ENCODE assay signal across 9 mouse cellular contexts in the genomic region with DNA sequence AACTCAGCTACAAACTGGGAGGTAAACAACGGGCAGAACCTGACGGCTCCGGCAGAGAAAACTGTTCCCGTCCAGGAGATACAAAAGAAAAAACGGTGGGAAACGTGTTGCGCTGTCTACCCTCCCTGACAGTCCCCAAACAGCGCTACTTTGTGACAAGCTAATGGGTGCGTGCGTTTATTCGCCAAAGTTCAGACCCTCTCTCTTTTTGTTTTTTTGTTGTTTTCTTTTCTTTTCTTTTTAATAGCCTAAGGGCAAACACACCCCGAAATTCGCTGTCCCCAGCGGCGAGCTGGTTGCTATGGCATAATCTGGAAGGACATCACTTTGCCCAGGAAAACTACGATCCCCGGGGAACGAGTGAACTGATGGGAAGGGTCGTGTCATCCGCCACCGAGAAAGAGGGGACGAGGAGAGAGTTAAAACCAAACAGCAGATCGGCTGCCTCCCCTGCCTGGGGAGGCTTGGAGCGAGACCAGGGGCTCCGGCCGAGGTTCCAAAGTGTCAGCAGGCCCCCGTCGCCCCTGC. TPM values are rescaled to one million over a fixed set of nuclear protein-coding genes. Genes with fewer than 3 reads are reported as not detected.
DNase-seq lines count a peak whose midpoint lies in the region; ATAC-seq and TF ChIP-seq lines count a peak whose summit lies in the region.
"Had no signal": no experiment of that assay in that cellular context is flagged by ENCODE, and none has a peak within 500 bp of the region (broad histone marks: within the 10 kb centered on the region; RNA-seq: fewer than 3 reads in every experiment).

No protein-coding gene starts in this region.

- H3K4me2 ChIP-seq in CH12.LX (ENCODE audit: insufficient read depth, low read depth, poor library complexity, severe bottlenecking) = peak overlapping the region; percentile 70
- H3K4me2 ChIP-seq in forebrain, embryonic 11.5 days (ENCODE audit: low read depth, low read length, severe bottlenecking) = peak overlapping the region; percentile 65
- peak overlapping the region; percentile 95 for H3K4me2 ChIP-seq in liver, embryonic 14.5 days (ENCODE audit: low read depth)

- no peaks in the 10 kb centered on the region for H3K9me3 ChIP-seq in heart, embryonic 10.5 days
- no peaks in the 10 kb centered on the region for H3K9me3 ChIP-seq in CH12.LX (replicated peaks; ENCODE audit: low read length)
- no peaks in the 10 kb centered on the region for H3K9me3 ChIP-seq in forebrain, embryonic 11.5 days (ENCODE audit: control insufficient read depth, low read length)
- no peaks in the 10 kb centered on the region for H3K9me3 ChIP-seq in liver, embryonic 14.5 days (ENCODE audit: control insufficient read depth, low read length)

- H3K4me1 ChIP-seq in heart, embryonic 10.5 days = peaks cover 18% of the 10 kb centered on the region
- H3K4me1 ChIP-seq in CH12.LX (ENCODE audit: control insufficient read depth in 1 of 2, insufficient read depth in 2 of 2) = peaks cover 2 to 22% of the 10 kb centered on the region in 2 experiments; a peak in 3 of 4 replicates
- H3K4me1 ChIP-seq in forebrain, embryonic 11.5 days (replicated peaks; ENCODE audit: control insufficient read depth, insufficient read depth, low read length) = no peaks in the 10 kb centered on the region
- peaks cover 30 to 36% of the 10 kb centered on the region in 2 experiments for H3K4me1 ChIP-seq in liver, embryonic 14.5 days (replicated peaks; ENCODE audit: control insufficient read depth in 2 of 2, insufficient read depth in 2 of 2, low read length in 1 of 2)

- no peak for TF ChIP-seq CTCF in CH12.LX (conservative IDR thresholded peaks at IDR 0.05 in 1 of 2, IDR thresholded peaks at IDR 0.05 in 1 of 2; ENCODE audit: low read depth in 2 of 2, low read length in 2 of 2)
- TF ChIP-seq CTCF in liver, embryonic 14.5 days (IDR thresholded peaks at IDR 0.05; ENCODE audit: low read depth) = no peak

- no peak for TF ChIP-seq RAD21 in CH12.LX (IDR thresholded peaks at IDR 0.05; ENCODE audit: low read depth, low read length)

- peak overlapping the region; percentile 90 for H3K4me3 ChIP-seq in heart, embryonic 10.5 days
- H3K4me3 ChIP-seq in CH12.LX (replicated peaks in 1 of 3; ENCODE audit: low read depth in 2 of 3, low read length in 2 of 3, poor library complexity in 1 of 3) = peak overlapping the region; percentile 77 to 85 (median 82)
- H3K4me3 ChIP-seq in forebrain, embryonic 11.5 days (ENCODE audit: low read depth, low read length) = peak overlapping the region; percentile 95
- peak overlapping the region; percentile 90 to 95 for H3K4me3 ChIP-seq in liver, embryonic 14.5 days (ENCODE audit: insufficient read depth in 1 of 2, low read depth in 2 of 2, low read length in 2 of 2)

- no peaks in the 10 kb centered on the region for H3K27me3 ChIP-seq in heart, embryonic 10.5 days (ENCODE audit: insufficient read depth, poor library complexity, severe bottlenecking)
- H3K27me3 ChIP-seq in CH12.LX (replicated peaks) = peaks cover 8% of the 10 kb centered on the region
- no peaks in the 10 kb centered on the region for H3K27me3 ChIP-seq in forebrain, embryonic 11.5 days (ENCODE audit: control insufficient read depth, insufficient read depth, low read length)
- peaks cover 21% of the 10 kb centered on the region for H3K27me3 ChIP-seq in liver, embryonic 14.5 days (ENCODE audit: control insufficient read depth, insufficient read depth, low read length)
- H3K27me3 ChIP-seq: Patski had no signal

- in situ Hi-C loops in CH12.LX (cut with MboI; ENCODE audit: low pct_ligation_motif_present, low pct_unique_long_range_greater_than_20kb, low sequenced_read_pairs) = no loop called here

- ATAC-seq in forebrain, embryonic 11.5 days (replicated peaks; ENCODE audit: low FRiP score) = no peak
- no peak for ATAC-seq in liver, embryonic 14.5 days (ENCODE audit: insufficient read depth)

- H3K36me3 ChIP-seq in heart, embryonic 10.5 days = no peaks in the 10 kb centered on the region
- peaks cover 0 to 8% of the 10 kb centered on the region in 2 experiments for H3K36me3 ChIP-seq in CH12.LX (replicated peaks in 1 of 2; ENCODE audit: control insufficient read depth in 1 of 2, insufficient read depth in 1 of 2, low read length in 1 of 2)
- no peaks in the 10 kb centered on the region for H3K36me3 ChIP-seq in forebrain, embryonic 11.5 days (ENCODE audit: control insufficient read depth, insufficient read depth, low read length)
- no peaks in the 10 kb centered on the region for H3K36me3 ChIP-seq in liver, embryonic 14.5 days (replicated peaks; ENCODE audit: control insufficient read depth, insufficient read depth, low read depth)

- dilution Hi-C loops in CH12.LX (cut with MboI; ENCODE audit: extremely low pct_ligation_motif_present, extremely low pct_unique_long_range_greater_than_20kb, low sequenced_read_pairs) = no loop called here

- peak overlapping the region; percentile 99 for H3K27ac ChIP-seq in heart, embryonic 10.5 days
- no peak overlapping the region for H3K27ac ChIP-seq in CH12.LX (ENCODE audit: insufficient read depth, low read depth)
- peak overlapping the region; percentile 97 for H3K27ac ChIP-seq in forebrain, embryonic 11.5 days (ENCODE audit: low read depth, low read length)
- H3K27ac ChIP-seq in liver, embryonic 14.5 days = peak overlapping the region; percentile 69

- 1% methylated on average over 28 of the region's 28 CpGs for WGBS in heart, embryonic 10.5 days
- WGBS in forebrain, embryonic 11.5 days = under 1% methylated on average over 27 of the region's 28 CpGs
- WGBS in liver, embryonic 14.5 days (ENCODE audit: insufficient replicate concordance) = under 1% methylated on average over 28 of the region's 28 CpGs

- H3K9ac ChIP-seq in CH12.LX (ENCODE audit: insufficient read depth, low read depth) = peak overlapping the region; percentile 92
- peak overlapping the region; percentile 99 for H3K9ac ChIP-seq in forebrain, embryonic 11.5 days (ENCODE audit: low read length)
- peak overlapping the region; percentile 96 for H3K9ac ChIP-seq in liver, embryonic 14.5 days (replicated peaks)

- no peak for TF ChIP-seq EP300 in CH12.LX (IDR thresholded peaks at IDR 0.05; ENCODE audit: low read length)
- TF ChIP-seq EP300 in liver, embryonic 14.5 days (IDR thresholded peaks at IDR 0.05; ENCODE audit: low read depth) = no peak

- H3K79me2 ChIP-seq in CH12.LX (replicated peaks; ENCODE audit: control insufficient read depth, extremely low read depth, insufficient read depth, poor library complexity, severe bottlenecking) = peaks cover 14% of the 10 kb centered on the region

- no peak for DNase-seq in heart, embryonic 10.5 days (ENCODE audit: low spot score)
- no peak for DNase-seq in heart, adult 9 months (ENCODE audit: low spot score in 2 of 2)
- peak; percentile 16 for DNase-seq in CH12.LX (ENCODE audit: extremely low read depth)
- no peak for DNase-seq in forebrain, embryonic 11.5 days (ENCODE audit: low spot score)
- DNase-seq in liver, embryonic 14.5 days (ENCODE audit: low read depth in 3 of 3, low spot score in 3 of 3) = no peak
- DNase-seq in adrenal gland, adult 8-10 months = no peak
- DNase-seq in cerebellum, postnatal 14 days = no peak
- DNase-seq in layer of hippocampus, adult 18-20 months (ENCODE audit: low spot score in 2 of 2) = no peak

- no peak for TF ChIP-seq POLR2A in CH12.LX (IDR thresholded peaks at IDR 0.05; ENCODE audit: low read depth, low read length)

TF ChIP-seq in CH12.LX, 34 proteins besides CTCF, POLR2A, EP300 and RAD21:
- TF ChIP-seq TBP (conservative IDR thresholded peaks at IDR 0.05; ENCODE audit: low read depth, low read length) (no peak), MXI1 (IDR thresholded peaks at IDR 0.05; ENCODE audit: low read depth, low read length) (peak; percentile 22; the same call in 1 of the 2 replicates), ELF1 (IDR thresholded peaks at IDR 0.05; ENCODE audit: low read depth, low read length) (no peak), ZMIZ1 (IDR thresholded peaks at IDR 0.05; ENCODE audit: low read depth, low read length) (no peak)

RNA-seq across cellular contexts. Expression of gene Zdhhc17, which starts 0.8 kb away (rescaled TPM):
- polyA plus RNA-seq in heart, embryonic 10.5 days (2016; fragmentation: Nextera tagmentation; extraction: Ambion mirVana) = 20.9 and 21.7 TPM in 2 replicates
- 6.7 and 8.0 TPM in 2 replicates for total RNA-seq in CH12.LX (2012; rRNA removed)
- total RNA-seq in CH12.LX (2014; rRNA removed) = 7.3 and 7.7 TPM in 2 replicates
- polyA plus RNA-seq in CH12.LX (2012; ENCODE audit: insufficient read length, low read depth) = 5.1 and 5.8 TPM in 2 replicates
- polyA plus RNA-seq in forebrain, embryonic 11.5 days (2014; fragmentation: Nextera tagmentation; extraction: Ambion mirVana) = 28.0 and 31.6 TPM in 2 replicates
- polyA plus RNA-seq in liver, embryonic 14.5 days (2012; rRNA removed) = 4.5 and 5.9 TPM in 2 replicates
- polyA plus RNA-seq in liver, embryonic 14.5 days (2014; fragmentation: Nextera tagmentation; extraction: Ambion mirVana) = 4.0 and 4.6 TPM in 2 replicates
- 10 to 100 TPM; 31.1 to 55.0 (median 45.0) TPM for total RNA-seq in adrenal gland, adult 8-10 months (2022)
- 100 to 1,000 TPM; 102 to 107 TPM for total RNA-seq in layer of hippocampus, adult 18-20 months (2021)
